Mouse (Mus musculus) heart, adult 2 months (tissue): ENCODE measurements around the gene Rab7. TPM values are rescaled to one million over a fixed set of nuclear protein-coding genes. Genes with fewer than 3 reads are reported as not detected.
A peak's percentile ranks its signal among the peaks of the same experiment; 100 is the strongest.

ENCODE experiments used
- DNase-seq, 2 experiments: peaks; one replicate each; pipeline ENCODE4 v3.0.0; 2021
- H3K27ac ChIP-seq: fragments of 200-600 bp; 2 replicates; pipeline ENCODE4 v1.8.1; 2022
- H3K27me3 ChIP-seq: fragments of 200-500 bp; 2 replicates; pipeline ENCODE4 v1.6.1; 2012; ENCODE audit warnings: mild to moderate bottlenecking, low read length, inconsistent platforms, mixed read lengths; ENCODE audit not compliant: control insufficient read depth, insufficient read depth
- H3K36me3 ChIP-seq: fragments of 200-500 bp; 2 replicates; pipeline ENCODE4 v1.6.1; 2012; ENCODE audit warnings: low read length, inconsistent platforms; ENCODE audit not compliant: control insufficient read depth, insufficient read depth
- H3K4me1 ChIP-seq: fragments of 200-500 bp; 2 replicates; pipeline ENCODE4 v1.6.1; 2011; ENCODE audit warnings: low read length; ENCODE audit not compliant: control insufficient read depth, insufficient read depth
- H3K4me3 ChIP-seq: fragments of 200-600 bp; 2 replicates; pipeline ENCODE4 v1.8.1; 2022
- H3K79me2 ChIP-seq: fragments of 200-500 bp; replicated peaks from 2 replicates; pipeline ENCODE4 v1.6.1; 2012; ENCODE audit warnings: mild to moderate bottlenecking, inconsistent platforms, low read length, moderate library complexity, mixed read lengths; ENCODE audit not compliant: control insufficient read depth, insufficient read depth
- H3K9ac ChIP-seq: fragments of 200-500 bp; 2 replicates; pipeline ENCODE4 v1.6.1; 2012; ENCODE audit warnings: low read depth, mild to moderate bottlenecking, control low read depth, inconsistent platforms, low read length, mixed read lengths
- CTCF ChIP-seq: fragments of 200-600 bp; IDR thresholded peaks from 2 replicates; pipeline ENCODE4 v1.8.1; 2022; ENCODE audit warnings: antibody characterized with exemption, mild to moderate bottlenecking, moderate library complexity
- EP300 ChIP-seq: fragments of 200-500 bp; IDR thresholded peaks from 2 replicates; pipeline ENCODE4 v1.6.1; 2011; ENCODE audit warnings: low read depth, low read length, control low read depth; ENCODE audit not compliant: insufficient read depth
- POLR2A ChIP-seq: fragments of 200-500 bp; IDR thresholded peaks from 2 replicates; pipeline ENCODE4 v1.6.1; 2011; ENCODE audit warnings: mild to moderate bottlenecking, low read depth, low read length, control low read depth; ENCODE audit not compliant: insufficient read depth
- WGBS: fragments of 180-500 bp; shearing (Covaris S2); methylation state at CpG from one replicate; pipeline ENCODE4 v1.1.7; 2018; 5-methylcytosine and 5-hydroxymethylcytosine counted together
- intact Hi-C: fragments of 180-260 bp; cut with DNase I; formaldehyde crosslinking; loops from one replicate; pipeline ENCODE4 v1.15.1; 2025
- polyA plus RNA-seq: library from polyadenylated mRNA; depleted of rRNA; stranded (reverse); fragments of >200 nt; gene quantifications from 2 replicates; pipeline ENCODE4 v1.2.3, GENCODE M21; 2012
- total RNA-seq, 2 experiments: library from RNA; stranded (reverse); gene quantifications; 2 replicates each; pipeline ENCODE4 v1.2.3; 2021

The Rab7 gene
- total and polyA plus RNA-seq, 3 experiments, result 212 to 299 (median 271) TPM

GRCm38 (mm10) chr6:88075960-88076517 is 31.0 kb upstream of the Rab7 start:
- H3K4me3 ChIP-seq, result no peak overlapping the region
- DNase-seq, result no peak
- H3K27ac ChIP-seq, result no peak overlapping the region

GRCm38 (mm10) chr6:88074752-88075554 is 29.9 kb upstream of the Rab7 start:
- H3K4me1 ChIP-seq, result no peaks in the 10 kb centered on the region
- peak; percentile 93 to 96 for DNase-seq
- 3% methylated on average over 32 of the region's 32 CpGs for WGBS
- H3K36me3 ChIP-seq, result no peaks in the 10 kb centered on the region
- peak overlapping the region; percentile 92 for H3K27ac ChIP-seq
- peak overlapping the region; percentile 35 for H3K9ac ChIP-seq
- peak; percentile 74 for TF ChIP-seq POLR2A
- peak; percentile 97 for TF ChIP-seq CTCF
- peak; percentile 95 for TF ChIP-seq EP300
- H3K27me3 ChIP-seq, result no peaks in the 10 kb centered on the region
- peak overlapping the region; percentile 55 for H3K4me3 ChIP-seq
- H3K79me2 ChIP-seq, result no peaks in the 10 kb centered on the region
- intact Hi-C loops, result loop anchor here (1.0 to 2.0 kb wide), 2 partner anchors 30 to 64 kb away; partner anchors contain the start of gene Rab7

More at GRCm38 (mm10) chr6:88075960-88076517, 31.0 kb upstream of the Rab7 start:
- TF ChIP-seq CTCF (no peak), POLR2A (no peak), EP300 (no peak)
- Histone ChIP-seq H3K36me3 (no peaks in the 10 kb centered on the region), H3K27me3 (no peaks in the 10 kb centered on the region), H3K79me2 (no peaks in the 10 kb centered on the region), H3K4me1 (no peaks in the 10 kb centered on the region), H3K9ac (no peak overlapping the region)
- 74% methylated on average over 1 of the region's 1 CpGs for WGBS
- intact Hi-C loops, result loop anchor here (1.0 to 2.0 kb wide), 2 partner anchors 31 to 65 kb away; partner anchors contain the start of gene Rab7

- H3K27ac ChIP-seq, result peak overlapping the region; percentile 68
- no peak for TF ChIP-seq POLR2A
- TF ChIP-seq CTCF, result no peak
- TF ChIP-seq EP300, result no peak
- no peaks in the 10 kb centered on the region for H3K27me3 ChIP-seq
- no peaks in the 10 kb centered on the region for H3K79me2 ChIP-seq
- no peak overlapping the region for H3K4me3 ChIP-seq
- intact Hi-C loops, result no loop called here
- DNase-seq, result no peak
- H3K9ac ChIP-seq, result no peak overlapping the region
- no peaks in the 10 kb centered on the region for H3K36me3 ChIP-seq
- 70% methylated on average over 5 of the region's 5 CpGs for WGBS
- H3K4me1 ChIP-seq, result no peaks in the 10 kb centered on the region
These were observed 26.1 kb upstream of the Rab7 start for GRCm38 (mm10) chr6:88071216-88071615.

GRCm38 (mm10) chr6:88070468-88070867 is 25.4 kb upstream of the Rab7 start:
- 66% methylated on average over 6 of the region's 6 CpGs for WGBS
- H3K79me2 ChIP-seq, result no peaks in the 10 kb centered on the region
- TF ChIP-seq CTCF (no peak), POLR2A (no peak), EP300 (no peak)
- no peak for DNase-seq
- H3K27me3 ChIP-seq, result no peaks in the 10 kb centered on the region
- no peaks in the 10 kb centered on the region for H3K36me3 ChIP-seq
- no peak overlapping the region for H3K4me3 ChIP-seq
- peak overlapping the region; percentile 68 for H3K27ac ChIP-seq
- peaks cover 2% of the 10 kb centered on the region for H3K4me1 ChIP-seq
- intact Hi-C loops, result no loop called here
- H3K9ac ChIP-seq, result no peak overlapping the region

- 93% methylated on average over 1 of the region's 1 CpGs for WGBS
- peaks cover 9% of the 10 kb centered on the region for H3K4me1 ChIP-seq
These were observed 23.7 kb upstream of the Rab7 start for GRCm38 (mm10) chr6:88068739-88069138.

GRCm38 (mm10) chr6:88067722-88068121 is 22.7 kb upstream of the Rab7 start:
- H3K79me2 ChIP-seq, result no peaks in the 10 kb centered on the region
- H3K27me3 ChIP-seq, result no peaks in the 10 kb centered on the region
- no peaks in the 10 kb centered on the region for H3K36me3 ChIP-seq
- no peak overlapping the region for H3K27ac ChIP-seq
- DNase-seq, result no peak
- intact Hi-C loops, result no loop called here
- TF ChIP-seq EP300 (no peak), POLR2A (no peak), CTCF (no peak)
- WGBS, result 34% methylated on average over 3 of the region's 3 CpGs
- H3K4me1 ChIP-seq, result peaks cover 9% of the 10 kb centered on the region
- H3K4me3 ChIP-seq, result no peak overlapping the region
- H3K9ac ChIP-seq, result no peak overlapping the region

More at GRCm38 (mm10) chr6:88068739-88069138, 23.7 kb upstream of the Rab7 start:
- H3K36me3 ChIP-seq, result no peaks in the 10 kb centered on the region
- no peak overlapping the region for H3K9ac ChIP-seq
- no peak overlapping the region for H3K4me3 ChIP-seq
- TF ChIP-seq CTCF (no peak), EP300 (no peak), POLR2A (no peak)
- intact Hi-C loops, result no loop called here
- no peaks in the 10 kb centered on the region for H3K27me3 ChIP-seq
- H3K27ac ChIP-seq, result no peak overlapping the region
- no peak for DNase-seq
- no peaks in the 10 kb centered on the region for H3K79me2 ChIP-seq
